21 mouse cellular contexts compared by ENCODE assay signal in the genomic region with DNA sequence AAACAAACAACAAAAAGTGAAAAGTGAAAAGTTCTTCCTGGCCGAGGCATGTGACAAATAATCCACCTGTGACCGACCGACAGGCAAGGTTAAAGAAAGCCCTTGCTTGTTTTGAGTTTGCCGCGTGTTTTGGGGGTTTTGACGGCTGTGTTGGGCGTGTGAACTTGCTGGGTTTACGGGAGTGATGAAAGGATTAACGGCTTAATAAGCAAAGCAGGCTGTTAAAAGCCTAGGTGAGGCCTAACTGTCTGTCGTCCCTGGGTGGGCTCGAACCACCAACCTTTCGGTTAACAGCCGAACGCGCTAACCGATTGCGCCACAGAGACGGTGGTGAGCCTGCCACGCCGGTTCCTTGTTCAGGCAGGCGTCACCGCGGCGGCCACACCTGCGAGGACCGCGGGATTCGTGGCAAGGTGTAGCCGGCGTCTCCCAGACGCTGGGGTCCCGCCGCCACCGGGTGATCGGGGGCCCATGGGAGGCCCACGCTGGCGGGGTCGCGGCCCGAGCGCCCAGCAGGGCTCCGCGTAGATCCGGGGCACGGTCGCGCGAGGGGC. TPM values are rescaled to one million over a fixed set of nuclear protein-coding genes. Genes with fewer than 3 reads are reported as not detected.
A peak's percentile ranks its signal among the peaks of the same experiment; 100 is the strongest.
DNase-seq lines count a peak whose midpoint lies in the region; ATAC-seq and TF ChIP-seq lines count a peak whose summit lies in the region.
"Not testable (repeated sequence)": the region's sequence is repeated elsewhere in the genome, so short reads cannot be mapped to it uniquely, and the experiment has no call there.
"Had no signal": no experiment of that assay in that cellular context is flagged by ENCODE, and none has a peak within 500 bp of the region (broad histone marks: within the 10 kb centered on the region; RNA-seq: fewer than 3 reads in every experiment).

No protein-coding gene starts in this region.

- not testable (repeated sequence) for TF ChIP-seq EP300 in heart, postnatal 0 days (IDR thresholded peaks at IDR 0.05; ENCODE audit: low read depth); liver, postnatal 0 days (IDR thresholded peaks at IDR 0.05; ENCODE audit: low read depth)

- not testable (repeated sequence) for H3K9ac ChIP-seq in heart, postnatal 0 days (replicated peaks; ENCODE audit: low read depth, low read length); intestine, postnatal 0 days (ENCODE audit: low read depth, low read length); liver, embryonic 13.5 days; liver, postnatal 0 days (replicated peaks); stomach, embryonic 15.5 days

- not testable (repeated sequence) for H3K4me1 ChIP-seq in heart, postnatal 0 days (ENCODE audit: control insufficient read depth, insufficient read depth); intestine, postnatal 0 days (replicated peaks; ENCODE audit: control insufficient read depth, insufficient read depth, low read length); liver, embryonic 13.5 days (replicated peaks); liver, postnatal 0 days (ENCODE audit: insufficient read depth); stomach, embryonic 15.5 days

- H3K36me3 ChIP-seq in heart, postnatal 0 days (replicated peaks; ENCODE audit: control insufficient read depth, insufficient read depth, low read length); intestine, postnatal 0 days (ENCODE audit: control insufficient read depth, insufficient read depth); liver, embryonic 13.5 days; liver, postnatal 0 days (replicated peaks; ENCODE audit: insufficient read depth, low read length); stomach, embryonic 15.5 days: not testable (repeated sequence)

- H3K27ac ChIP-seq in heart, postnatal 0 days (ENCODE audit: low read depth); intestine, postnatal 0 days (ENCODE audit: low read depth, low read length); liver, embryonic 13.5 days; liver, postnatal 0 days (ENCODE audit: low read depth); stomach, embryonic 15.5 days: not testable (repeated sequence)

- H3K4me2 ChIP-seq in heart, postnatal 0 days (ENCODE audit: low read depth, low read length); intestine, postnatal 0 days (replicated peaks; ENCODE audit: low read depth); liver, embryonic 13.5 days; liver, postnatal 0 days (ENCODE audit: low read depth, low read length); stomach, embryonic 15.5 days: not testable (repeated sequence)

- H3K9me3 ChIP-seq in heart, postnatal 0 days (replicated peaks; ENCODE audit: control insufficient read depth, low read length); intestine, postnatal 0 days (ENCODE audit: control insufficient read depth); liver, embryonic 13.5 days (replicated peaks); liver, postnatal 0 days (ENCODE audit: low read length); stomach, embryonic 15.5 days: not testable (repeated sequence)

- not testable (repeated sequence) for H3K27me3 ChIP-seq in heart, postnatal 0 days (ENCODE audit: control insufficient read depth, insufficient read depth, low read length); intestine, postnatal 0 days (replicated peaks; ENCODE audit: control insufficient read depth, insufficient read depth, low read length); liver, postnatal 0 days (ENCODE audit: insufficient read depth, low read length); stomach, embryonic 15.5 days (replicated peaks)
- peaks cover 12% of the 10 kb centered on the region for H3K27me3 ChIP-seq in liver, embryonic 13.5 days

- DNase-seq in heart, postnatal 0 days (ENCODE audit: low spot score); liver, embryonic 13.5 days; liver, postnatal 0 days: not testable (repeated sequence)

- WGBS in heart, postnatal 0 days: no CpG with 5 or more reads among the region's 48 CpGs
- no CpG with 5 or more reads among the region's 48 CpGs for WGBS in intestine, postnatal 0 days
- no CpG with 5 or more reads among the region's 48 CpGs for WGBS in liver, embryonic 13.5 days (ENCODE audit: insufficient replicate concordance)
- WGBS in liver, postnatal 0 days (ENCODE audit: insufficient replicate concordance): no CpG with 5 or more reads among the region's 48 CpGs
- no CpG with 5 or more reads among the region's 48 CpGs for WGBS in stomach, embryonic 15.5 days

- TF ChIP-seq CTCF in heart, postnatal 0 days (IDR thresholded peaks at IDR 0.05; ENCODE audit: low read depth); intestine, postnatal 0 days (IDR thresholded peaks at IDR 0.05; ENCODE audit: low read depth); liver, postnatal 0 days (IDR thresholded peaks at IDR 0.05; ENCODE audit: low read depth): not testable (repeated sequence)

- H3K4me3 ChIP-seq in heart, postnatal 0 days (ENCODE audit: low read depth, low read length); intestine, postnatal 0 days (ENCODE audit: low read depth, low read length); liver, embryonic 13.5 days (replicated peaks); liver, postnatal 0 days (ENCODE audit: low read depth, low read length); stomach, embryonic 15.5 days (replicated peaks): not testable (repeated sequence)

- ATAC-seq in granulocyte monocyte progenitor cell, adult 5-6 weeks (replicated peaks; ENCODE audit: poor library complexity, severe bottlenecking): peak; percentile 31
- 0 out of 2 replicates have a peak, but pooled peaks have one; percentile 3 for ATAC-seq in heart, postnatal 0 days (ENCODE audit: insufficient read depth, low read depth)
- ATAC-seq in intestine, postnatal 0 days: peak; percentile 43; the same call in 1 of the 2 replicates
- ATAC-seq in liver, embryonic 13.5 days (ENCODE audit: low read depth): peak; percentile 64
- peak; percentile 16; the same call in 1 of the 2 replicates for ATAC-seq in liver, postnatal 0 days
- peak; percentile 39 for ATAC-seq in megakaryocyte, adult 5-6 weeks (ENCODE audit: poor library complexity, severe bottlenecking)
- ATAC-seq in stomach, embryonic 15.5 days (ENCODE audit: insufficient read depth, low FRiP score, low read depth): peak; percentile 36; the same call in 1 of the 2 replicates

RNA-seq across cellular contexts. Expression of a gene that starts 6.9 kb away (rescaled TPM):
- total RNA-seq in granulocyte monocyte progenitor cell, adult 5-6 weeks (2014; fragmentation: Nextera tagmentation): not detected in 2 replicates
- total RNA-seq in granulocyte monocyte progenitor cell, adult 5-6 weeks (2017): not detected in 2 replicates
- not detected in 2 replicates for total RNA-seq in heart, postnatal 0 days (2014; rRNA removed; ENCODE audit: low replicate concordance)
- 0.40 and 0.41 TPM in 2 replicates for polyA plus RNA-seq in heart, postnatal 0 days (2015; fragmentation: Nextera tagmentation; extraction: Ambion mirVana)
- polyA plus RNA-seq in intestine, postnatal 0 days (2015; fragmentation: Nextera tagmentation; extraction: Ambion mirVana): 0.54 and 0.56 TPM in 2 replicates
- polyA plus RNA-seq in liver, embryonic 13.5 days (2015; fragmentation: Nextera tagmentation; extraction: Ambion mirVana): not detected in 2 replicates
- polyA plus RNA-seq in liver, postnatal 0 days (2015; fragmentation: Nextera tagmentation; extraction: Ambion mirVana): not detected in 2 replicates
- total RNA-seq in megakaryocyte, adult 5-6 weeks (2015): not detected in 2 replicates
- total RNA-seq in megakaryocyte, adult 5-6 weeks (2017): not detected in 2 replicates
- 0.28 and 0.37 TPM in 2 replicates for polyA plus RNA-seq in stomach, embryonic 15.5 days (2015; fragmentation: Nextera tagmentation; extraction: Ambion mirVana)
- total RNA-seq: adrenal gland, adult 8-10 months; adrenal gland, postnatal 36 days; gastrocnemius, adult 8-10 months; gastrocnemius, postnatal 36 days; heart, adult 18-20 months; heart, postnatal 10 days had no signal
- polyA plus RNA-seq: cerebellum, adult 2 months; embryonic facial prominence, embryonic 11.5 days; forebrain, embryonic 11.5 days; forebrain, embryonic 15.5 days; G1E; heart, embryonic 10.5 days; hindbrain, embryonic 12.5 days; hindbrain, embryonic 16.5 days had no signal

Comparison
In these comparisons a context has a peak if more than half of its experiments do, and no peak if none do; other contexts are left out.
1. ATAC-seq: peak in every context shown above with its lines; median percentile 64 in liver, embryonic 13.5 days; 43 in intestine, postnatal 0 days; 39 in megakaryocyte, adult 5-6 weeks; 36 in stomach, embryonic 15.5 days; 31 in granulocyte monocyte progenitor cell, adult 5-6 weeks; 16 in liver, postnatal 0 days; 3 in heart, postnatal 0 days.